Mouse (Mus musculus) kidney, postnatal 4 days (tissue): ENCODE measurements around the gene Rsph10b.

Experiments used
- DNase-seq, 2 experiments: peaks; one replicate each; pipeline ENCODE4 v3.0.0; 2021; ENCODE audit warnings: mixed read lengths in 2 of 2

Gene Rsph10b

DNA sequence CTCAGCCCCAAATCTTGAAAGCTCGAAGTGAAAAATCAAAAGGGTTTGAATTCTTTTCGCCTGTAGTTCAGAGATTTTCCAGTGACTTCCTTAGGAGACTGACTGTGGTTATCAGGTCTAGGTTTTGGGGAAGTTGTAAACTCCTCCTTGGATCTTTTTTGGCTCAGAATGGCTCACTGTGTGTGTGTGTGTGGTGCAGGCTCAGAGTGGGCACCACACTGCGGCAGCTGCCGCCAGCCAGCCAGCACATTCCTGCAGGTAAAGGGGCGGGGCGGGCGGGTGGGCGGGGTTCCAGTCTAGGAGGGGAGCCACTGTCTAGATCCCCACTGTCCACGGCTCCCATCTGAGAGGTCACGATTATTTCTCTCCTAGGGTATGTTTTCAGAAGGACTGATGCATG lies 8.8 kb downstream of the Rsph10b start:
- no peak for DNase-seq

DNA sequence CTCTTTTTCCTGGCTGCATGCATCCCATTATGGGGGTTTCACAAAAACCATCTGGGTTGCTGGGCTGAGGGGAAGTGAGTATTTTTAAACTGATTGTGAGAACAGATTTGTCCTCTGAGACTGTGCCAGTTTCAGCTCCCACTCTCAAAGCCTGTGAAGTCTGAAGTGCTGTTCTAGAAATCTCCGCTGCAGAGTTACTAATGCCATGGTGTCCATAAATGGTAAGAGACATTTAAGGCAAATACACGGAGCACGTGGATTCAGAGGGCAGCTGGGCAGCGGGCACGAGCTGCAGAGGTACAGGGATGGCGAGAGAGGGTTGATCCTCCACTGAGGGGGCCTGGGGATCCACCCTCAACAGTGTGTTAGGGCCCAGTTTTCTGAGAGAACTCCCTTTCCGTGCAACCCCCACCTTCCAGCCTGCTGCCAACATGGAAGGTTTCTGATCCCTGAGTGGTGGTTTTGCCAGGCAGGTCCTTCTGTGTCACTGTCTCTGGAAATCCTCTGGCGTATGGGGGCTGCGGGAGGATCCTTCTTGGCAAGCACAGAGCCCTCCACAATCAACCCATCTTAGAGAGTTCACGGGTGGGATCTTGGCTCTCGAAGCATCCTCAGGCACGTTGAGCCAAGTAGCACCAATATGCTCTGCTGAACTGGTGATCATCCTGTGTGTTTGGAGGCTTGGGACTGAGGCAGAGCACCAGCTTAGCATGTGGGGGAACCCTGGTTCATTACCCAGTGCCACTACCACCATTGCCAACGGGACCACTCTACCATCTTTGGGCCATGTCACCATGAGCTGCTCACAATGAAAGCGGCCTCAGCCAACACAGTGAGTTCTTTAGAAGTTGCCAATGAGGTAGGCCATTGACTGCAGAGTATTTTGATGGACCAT lies 10.6 kb downstream of the Rsph10b start:
- no peak for DNase-seq

DNA sequence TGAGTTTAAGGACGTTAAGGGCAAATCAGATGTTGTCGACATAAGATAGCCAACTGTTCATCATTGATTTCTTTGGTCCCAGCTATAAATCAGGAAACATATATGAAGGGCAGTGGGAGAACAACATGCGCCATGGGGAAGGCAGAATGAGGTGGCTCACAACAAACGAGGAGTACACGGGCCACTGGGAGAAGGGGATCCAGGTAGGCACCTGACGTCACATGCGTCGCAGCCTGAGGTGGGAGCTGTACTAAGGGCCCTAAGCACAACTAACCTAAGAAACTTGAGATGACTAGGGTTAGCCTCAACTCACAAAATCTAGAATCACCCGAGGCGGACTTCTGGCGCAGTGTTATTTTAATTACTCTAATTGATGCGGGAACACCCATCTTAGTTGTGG lies 15.5 kb downstream of the Rsph10b start:
- no peak for DNase-seq

DNA sequence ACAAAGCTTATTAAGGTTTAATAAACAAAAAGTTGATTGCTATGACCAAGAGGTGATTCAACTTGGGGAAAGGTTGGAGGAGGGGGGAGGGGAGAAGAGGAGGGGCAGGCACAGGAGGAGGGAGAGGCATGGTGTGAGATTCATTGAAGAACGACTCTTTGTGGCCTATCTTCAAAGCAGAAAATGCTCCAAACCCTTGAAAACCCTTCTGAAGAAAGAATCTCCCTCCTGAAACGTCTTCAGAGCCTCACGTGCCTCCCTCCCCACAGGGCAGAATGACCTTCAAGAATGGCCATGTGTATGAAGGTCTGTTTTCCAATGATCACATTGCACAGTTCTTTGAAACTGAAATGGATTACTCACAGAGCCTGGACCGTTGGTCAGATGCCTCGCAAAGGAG lies 17.2 kb downstream of the Rsph10b start:
- no peak for DNase-seq

DNA sequence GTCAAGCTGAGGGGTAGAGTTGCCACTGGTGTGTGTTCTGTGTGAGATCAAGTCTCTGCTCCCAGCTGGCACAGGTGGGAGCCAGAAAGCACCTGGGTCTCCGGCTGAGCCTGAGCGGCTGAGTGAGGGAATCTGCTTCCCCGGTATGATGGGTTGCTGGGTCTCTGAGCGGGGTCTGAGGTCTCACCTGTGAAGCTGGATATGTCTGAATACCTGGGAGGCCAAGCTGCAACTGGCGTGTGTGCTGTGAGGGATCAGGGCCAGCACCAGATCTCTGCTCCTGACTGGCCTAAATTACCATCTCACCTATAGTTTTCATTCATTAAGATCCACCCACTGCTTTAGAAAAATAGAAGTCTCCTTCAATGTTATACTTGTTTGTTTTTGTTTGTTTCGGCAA lies 24.3 kb downstream of the Rsph10b start:
- no peak for DNase-seq

DNA sequence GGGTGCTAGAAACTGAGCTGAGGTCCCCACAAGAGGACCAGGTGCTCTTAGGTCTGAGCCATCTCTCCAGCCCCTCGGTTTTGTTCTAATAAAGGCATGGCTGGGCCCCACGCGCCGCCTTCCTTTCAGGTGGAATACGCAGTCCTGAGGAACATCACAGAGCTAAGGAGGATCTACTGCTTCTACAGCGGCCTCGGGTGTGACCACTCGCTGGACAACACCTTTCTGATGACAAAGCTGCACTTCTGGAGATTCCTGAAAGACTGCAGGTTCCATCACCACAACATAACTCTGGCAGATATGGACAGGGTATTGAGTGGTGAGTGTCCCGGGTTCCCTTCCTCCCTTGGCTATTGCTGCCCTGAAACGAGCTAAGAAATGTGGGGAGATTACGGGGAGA lies 26.7 kb downstream of the Rsph10b start:
- no peak for DNase-seq

DNA sequence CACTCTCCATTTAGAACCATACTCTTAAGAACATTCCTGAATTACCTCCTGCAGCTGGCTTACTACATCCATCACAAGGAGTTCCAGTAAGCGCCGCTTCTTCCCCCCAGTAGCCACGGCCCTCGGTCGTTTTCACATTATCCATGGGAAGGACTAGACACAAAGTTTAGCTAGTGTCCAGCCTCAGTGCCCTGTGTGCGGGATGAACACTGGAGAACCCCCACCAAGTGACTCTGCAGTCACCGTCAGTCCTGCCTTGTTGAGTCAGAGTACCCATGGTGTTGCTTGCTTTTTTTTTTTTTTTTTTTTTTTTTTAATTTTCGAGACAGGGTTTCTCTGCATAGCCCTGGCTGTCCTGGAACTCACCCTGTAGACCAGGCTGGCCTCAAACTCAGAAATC lies 28.3 kb downstream of the Rsph10b start:
- no peak for DNase-seq

DNA sequence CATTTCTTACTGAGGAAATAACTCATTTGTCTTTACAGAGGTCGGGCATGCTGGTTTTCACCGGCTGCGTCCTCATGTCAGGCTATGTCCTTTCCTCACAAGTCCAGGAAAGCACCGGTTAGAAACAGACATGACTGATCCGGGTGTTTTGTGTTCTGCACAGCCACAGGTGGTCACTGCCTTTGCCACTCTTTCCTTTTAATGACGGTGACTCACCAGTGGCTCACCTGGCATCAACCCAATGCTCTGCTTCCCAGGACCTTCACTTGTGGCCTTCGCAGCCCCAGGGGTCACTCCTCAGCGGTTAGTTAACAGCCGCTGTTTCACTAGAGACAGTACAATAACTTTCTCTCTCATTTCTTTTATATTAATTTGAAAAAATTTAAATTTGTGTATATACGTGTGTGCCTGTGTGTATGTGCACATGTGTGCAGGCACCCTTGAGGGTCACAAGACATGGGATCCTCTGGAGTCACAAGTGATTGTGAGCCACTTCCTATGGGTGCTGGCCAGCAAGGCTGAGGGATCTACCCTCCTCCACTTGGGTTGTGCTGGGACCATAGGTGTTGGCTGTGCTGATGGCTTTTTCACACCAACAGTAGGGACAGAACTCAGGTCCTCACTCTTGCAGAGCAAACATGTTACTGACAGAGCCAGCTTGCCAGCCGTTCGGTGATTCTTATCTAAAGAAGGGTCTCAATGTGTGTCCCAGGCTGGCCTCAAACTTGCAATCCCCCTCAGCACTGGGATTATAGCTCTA lies 32.9 kb downstream of the Rsph10b start:
- DNase-seq: peak in 1 of 2 experiments; percentile 10

DNA sequence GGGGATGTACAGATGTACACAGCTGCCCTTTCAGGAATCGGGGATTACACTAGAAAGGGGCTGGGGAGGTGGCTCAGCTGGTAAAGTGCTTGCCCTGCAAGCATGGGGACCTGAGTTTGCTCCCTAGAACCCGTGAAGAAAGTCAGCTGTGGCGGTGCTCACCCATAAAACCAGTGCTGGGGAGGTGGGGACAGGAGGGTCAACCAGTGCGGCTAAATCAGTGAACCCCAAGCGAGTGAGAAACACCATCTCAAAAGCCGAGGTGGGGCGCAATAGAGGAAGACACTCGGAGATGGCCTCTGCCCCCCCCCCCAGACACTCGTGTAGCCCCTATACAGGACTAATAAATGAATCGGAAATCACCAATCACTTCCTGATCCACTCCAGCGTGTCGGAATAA lies 33.8 kb downstream of the Rsph10b start:
- DNase-seq: no peak

DNA sequence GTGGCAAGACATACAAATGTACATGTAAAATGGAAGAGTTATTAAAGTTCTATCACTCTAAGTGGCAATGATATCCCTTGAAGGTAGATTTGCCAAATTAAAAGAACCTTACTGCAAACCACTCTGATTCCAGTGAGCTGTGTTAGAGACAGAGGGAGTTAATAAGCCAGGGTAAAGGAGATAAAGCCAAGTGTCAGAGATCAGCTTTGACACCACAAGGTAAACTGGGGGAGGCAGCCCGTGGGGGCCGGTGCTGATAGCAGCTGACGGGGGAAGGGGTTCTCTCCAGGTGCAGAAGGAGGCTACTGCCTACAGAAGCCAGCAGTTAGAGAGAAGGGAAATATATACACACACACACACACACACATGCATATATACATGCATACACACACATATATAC lies 39.8 kb downstream of the Rsph10b start:
- DNase-seq: no peak

DNA sequence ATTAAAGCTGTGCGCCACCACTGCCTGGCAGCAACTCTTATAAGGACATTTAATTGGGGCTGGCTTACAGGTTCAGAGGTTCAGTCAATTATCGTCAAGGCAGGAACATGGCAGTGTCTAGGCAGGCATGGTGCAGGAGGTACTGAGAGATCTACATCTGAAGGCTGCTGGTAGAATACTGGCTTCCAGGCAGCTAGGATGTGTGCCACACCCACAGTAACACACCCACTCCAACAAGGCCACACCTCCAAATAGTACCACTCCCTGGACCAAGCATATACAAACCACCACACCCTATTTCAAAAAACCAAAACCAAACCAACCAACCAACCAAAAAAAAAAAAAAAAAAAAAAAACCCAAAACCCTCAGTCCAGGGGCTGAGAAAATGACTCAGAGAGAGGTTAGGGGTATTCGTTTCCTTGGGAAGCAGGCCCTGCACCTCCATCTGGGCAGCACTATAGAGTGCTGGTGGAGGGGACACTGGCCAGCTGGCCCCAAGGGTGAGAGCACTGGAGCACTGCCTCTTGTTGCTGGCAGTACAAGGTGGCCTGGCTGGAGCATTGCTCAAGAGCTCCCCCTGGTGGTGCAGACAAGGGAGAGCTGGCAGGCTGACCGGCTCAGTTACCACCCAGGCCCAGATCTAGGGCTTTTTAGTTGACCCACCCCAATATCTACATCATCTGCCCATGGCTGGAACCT lies 42.2 kb downstream of the Rsph10b start:
- peak; percentile 74 to 79 for DNase-seq

DNA sequence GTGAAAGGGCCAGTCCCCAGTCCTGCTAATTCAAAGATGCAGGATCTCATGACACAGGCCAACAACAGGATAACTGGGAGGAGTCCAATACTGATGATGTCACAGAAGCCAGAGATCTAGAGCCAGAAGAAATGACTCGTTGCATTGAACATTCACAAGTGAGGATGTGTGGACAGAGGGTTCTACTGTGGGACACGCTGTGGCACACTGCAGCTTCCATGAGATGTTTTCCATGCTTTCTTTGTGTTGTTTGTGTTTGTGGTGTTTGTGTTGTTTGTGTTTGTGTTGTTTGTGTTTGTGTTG lies 42.7 kb downstream of the Rsph10b start:
- no peak for DNase-seq

DNA sequence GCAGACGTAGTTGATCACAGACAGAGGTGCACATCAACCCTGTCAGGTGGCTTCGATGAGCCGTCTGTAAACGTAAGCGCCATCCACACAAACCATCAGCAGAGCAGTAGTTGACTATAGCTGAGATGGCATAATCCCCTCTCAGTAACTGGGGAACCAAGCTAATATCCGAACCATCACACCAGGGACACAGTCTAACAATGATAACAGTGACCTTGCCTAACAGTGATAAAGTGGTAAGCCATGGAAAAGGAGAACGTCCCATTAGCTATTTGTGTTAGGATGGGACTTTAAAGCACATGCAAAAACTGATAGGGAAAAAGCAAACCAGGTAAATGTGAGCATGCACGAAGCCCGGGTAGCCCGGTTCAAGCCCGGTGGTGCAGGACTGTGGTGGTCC lies 43.4 kb downstream of the Rsph10b start:
- no peak for DNase-seq

DNA sequence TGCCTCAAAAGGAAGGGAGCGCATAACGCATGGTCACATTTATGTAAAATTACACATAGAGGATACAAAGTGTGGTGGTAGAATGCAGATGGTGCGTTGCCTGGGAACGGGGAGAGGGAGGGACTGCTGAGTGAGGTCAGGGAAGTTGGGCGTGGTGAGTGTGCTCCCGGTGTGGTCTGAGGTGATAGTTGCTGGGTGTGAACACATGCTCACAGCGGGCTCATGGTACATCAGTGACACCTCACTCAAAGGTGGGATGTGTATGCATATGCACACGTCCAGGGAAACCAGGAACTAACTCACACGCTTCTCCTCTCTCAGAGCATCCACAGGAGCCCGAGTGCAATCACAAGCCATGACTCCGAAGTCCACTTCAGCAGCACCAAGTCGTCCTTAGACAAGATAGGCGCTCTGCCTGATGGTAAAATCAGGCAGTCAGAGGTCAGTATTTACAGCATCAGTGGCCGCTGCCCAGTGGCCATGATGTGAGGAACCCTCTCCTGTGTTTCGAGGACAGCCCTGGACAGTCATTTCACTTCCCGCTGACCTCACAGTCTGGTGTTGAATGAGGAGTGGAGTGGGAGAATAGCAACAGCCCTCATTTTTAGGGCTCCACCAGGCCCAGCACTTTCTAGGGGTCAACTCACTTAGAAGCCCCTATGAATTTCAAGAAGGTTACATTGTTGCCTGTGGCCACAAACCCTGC lies 44.0 kb downstream of the Rsph10b start:
- no peak for DNase-seq

DNA sequence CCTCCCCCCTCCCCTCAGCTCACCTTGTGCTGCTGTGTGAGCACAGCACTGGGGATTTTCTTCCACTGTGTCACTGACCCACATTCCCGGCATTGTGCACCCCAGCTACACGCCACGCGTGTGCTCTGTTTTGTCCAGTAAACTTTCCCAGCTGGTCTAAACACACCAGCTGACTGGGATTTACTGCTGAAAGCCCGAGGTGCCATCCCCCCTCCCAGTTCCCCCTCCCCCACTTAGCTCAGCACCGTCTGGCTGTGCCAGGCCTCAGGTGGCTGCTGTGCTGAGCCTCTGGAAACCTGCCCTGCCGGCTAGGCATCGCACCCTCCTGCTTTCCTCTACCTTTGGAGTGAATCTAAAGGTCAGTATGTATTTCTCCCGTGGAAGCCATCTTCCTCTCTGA lies 48.0 kb downstream of the Rsph10b start:
- peak; percentile 18 to 60 for DNase-seq

DNA sequence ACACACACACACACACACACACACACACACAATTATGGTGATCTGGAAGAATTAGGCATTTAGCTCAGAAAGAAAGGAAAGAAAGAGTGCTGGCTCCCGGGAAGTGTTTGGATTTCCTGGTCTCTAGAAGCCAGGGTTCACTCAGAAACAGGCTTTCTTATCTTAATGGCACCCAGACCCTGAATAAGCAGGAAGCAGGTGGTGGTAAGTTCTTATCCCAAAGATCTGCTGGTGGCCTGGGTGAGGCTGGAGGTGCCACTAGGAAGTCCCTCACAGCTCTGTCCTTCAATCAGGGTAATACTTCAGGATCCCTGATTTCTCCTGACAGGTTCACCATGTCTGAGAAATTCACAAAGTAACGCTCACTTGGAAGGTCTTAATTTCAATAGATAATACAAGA lies 49.5 kb downstream of the Rsph10b start:
- DNase-seq: no peak

DNA sequence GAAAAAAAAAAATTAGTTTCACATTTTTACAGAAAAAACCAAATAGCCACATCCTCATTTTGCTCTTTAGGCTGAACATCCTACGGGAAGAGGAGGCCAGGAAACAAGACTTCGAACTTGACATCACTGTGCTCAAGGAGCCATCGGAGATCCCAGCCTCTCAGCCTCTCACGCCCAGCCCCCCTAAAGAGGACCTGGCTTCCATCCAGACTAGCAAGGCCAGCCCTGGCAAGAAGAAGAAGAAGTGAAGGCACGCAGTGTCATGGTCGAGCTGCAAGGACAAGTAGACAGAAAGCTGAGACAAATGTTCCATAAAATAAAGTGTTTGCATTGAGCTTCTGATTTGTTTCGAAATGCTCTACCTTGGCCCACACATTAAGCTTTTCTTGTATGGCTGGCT lies 52.5 kb downstream of the Rsph10b start:
- DNase-seq: no peak

DNA sequence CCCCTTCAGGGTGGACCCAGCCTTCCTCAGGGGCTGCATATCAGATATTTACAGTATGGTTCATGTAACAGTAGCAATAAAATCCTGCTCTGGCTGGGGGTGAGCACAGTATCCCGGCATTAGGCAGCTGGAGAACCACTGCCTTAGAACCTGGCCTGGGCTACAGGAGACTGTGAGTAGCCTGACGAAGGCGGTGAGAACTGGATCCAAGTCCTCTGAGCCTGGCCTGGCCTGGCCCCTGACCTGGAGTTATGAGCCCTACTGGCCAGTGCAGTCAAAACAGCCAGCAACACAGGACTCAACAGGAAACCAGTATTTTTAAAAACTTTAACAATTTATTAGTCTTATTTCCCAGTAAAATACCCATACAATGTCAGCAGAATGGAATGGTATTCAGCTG lies 54.8 kb downstream of the Rsph10b start:
- no peak for DNase-seq

DNA sequence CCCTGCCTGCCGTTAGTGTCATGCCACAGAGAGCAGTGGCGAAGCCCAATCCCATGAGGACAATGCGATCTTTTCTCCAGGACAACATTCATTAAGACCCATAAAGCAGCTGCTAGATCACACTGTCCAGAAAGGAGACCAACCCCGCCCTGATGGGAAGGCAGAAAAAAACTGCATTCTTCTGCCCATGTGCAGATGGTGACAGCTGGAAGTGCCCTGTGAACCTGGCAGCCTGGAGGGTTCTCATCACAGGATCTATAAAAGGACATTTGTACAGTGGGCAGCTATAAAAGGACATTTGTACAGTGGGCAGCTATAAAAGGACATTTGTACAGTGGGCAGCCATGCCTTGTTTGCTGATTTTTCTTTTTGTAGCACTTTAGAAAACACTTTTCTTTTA lies 56.2 kb downstream of the Rsph10b start:
- no peak for DNase-seq

DNA sequence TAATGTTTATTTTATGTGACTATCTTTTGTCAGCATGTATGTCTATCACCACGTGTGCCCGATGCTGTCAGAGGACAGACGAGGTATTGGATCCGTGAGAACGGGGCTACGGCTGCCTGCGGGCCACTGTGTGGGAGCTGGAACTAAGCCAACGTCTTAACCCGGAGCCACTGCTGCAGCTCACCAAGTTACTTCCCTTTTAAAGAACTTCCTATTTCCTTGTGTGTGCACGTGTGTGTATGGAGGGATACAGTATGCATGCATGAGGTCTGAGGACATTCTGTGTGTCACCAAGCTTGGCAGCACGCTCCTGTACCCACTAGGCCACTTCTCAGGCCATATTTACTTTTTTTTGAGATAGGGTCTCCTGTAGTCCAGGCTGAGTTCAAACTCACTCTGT lies 57.3 kb downstream of the Rsph10b start:
- no peak for DNase-seq

DNA sequence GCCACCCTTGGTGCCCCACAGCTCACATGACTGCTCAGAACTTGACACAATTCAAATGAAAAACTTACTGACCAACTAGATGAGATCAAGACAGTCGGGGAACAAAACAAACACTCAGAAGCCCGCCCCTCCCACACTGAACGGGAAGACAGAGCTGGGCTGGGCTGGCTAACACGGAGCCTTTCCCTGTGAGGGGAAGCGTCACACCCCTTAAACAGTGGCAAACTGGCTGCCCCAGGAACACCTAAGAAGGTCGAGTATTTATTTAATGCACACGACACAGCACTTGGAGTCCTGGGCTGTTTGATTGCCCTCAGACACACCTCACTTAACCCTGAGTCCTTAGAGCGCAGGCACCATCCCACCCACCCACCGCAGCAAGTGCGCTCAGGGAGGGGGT lies 59.8 kb downstream of the Rsph10b start:
- no peak for DNase-seq

DNA sequence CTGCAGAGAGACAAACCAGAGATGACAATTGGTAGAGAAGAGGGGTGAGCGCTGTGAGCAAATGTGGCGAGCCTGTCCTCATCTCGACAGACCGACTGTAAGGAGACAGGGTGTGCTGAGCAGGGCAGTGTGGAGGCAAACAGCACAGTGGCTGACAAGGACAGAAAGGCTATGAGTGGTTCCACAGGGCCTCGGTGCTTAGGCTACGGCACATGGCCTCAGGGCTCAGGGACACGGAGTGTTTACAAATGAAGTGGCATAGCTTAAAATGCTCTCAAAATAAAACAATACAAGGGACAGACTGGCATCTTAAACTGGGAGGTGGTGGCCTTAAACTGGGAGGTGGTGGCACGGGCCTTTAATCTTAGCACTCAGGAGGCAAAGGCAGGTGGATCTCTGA lies 60.4 kb downstream of the Rsph10b start:
- DNase-seq: no peak

DNA sequence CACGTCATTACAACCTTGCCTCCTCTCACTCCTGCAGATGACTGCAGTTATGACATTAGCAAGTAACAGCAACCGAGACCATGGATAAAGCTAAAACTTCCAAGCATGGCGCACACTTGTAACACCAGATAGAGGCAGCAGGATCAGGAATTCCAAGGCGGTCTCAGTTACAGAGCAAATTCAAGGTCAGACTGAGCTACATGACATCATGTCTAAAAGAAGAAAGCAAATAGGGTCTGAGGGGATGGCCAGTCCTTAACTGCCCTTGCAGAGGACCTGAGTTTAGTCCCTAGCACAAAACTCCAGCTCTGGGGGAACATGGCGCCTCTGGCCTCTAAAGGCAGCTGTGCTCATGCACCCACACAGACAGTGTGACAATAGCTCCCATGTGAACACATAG lies 61.0 kb downstream of the Rsph10b start:
- no peak for DNase-seq
